Mouse (Mus musculus): ENCODE results near the gene Kcnk10. TPM values are rescaled to one million over a fixed set of nuclear protein-coding genes. Genes with fewer than 3 reads are reported as not detected.

The Kcnk10 gene
- polyA plus RNA-seq, 1 experiment from 2014 or later: not detected

DNA sequence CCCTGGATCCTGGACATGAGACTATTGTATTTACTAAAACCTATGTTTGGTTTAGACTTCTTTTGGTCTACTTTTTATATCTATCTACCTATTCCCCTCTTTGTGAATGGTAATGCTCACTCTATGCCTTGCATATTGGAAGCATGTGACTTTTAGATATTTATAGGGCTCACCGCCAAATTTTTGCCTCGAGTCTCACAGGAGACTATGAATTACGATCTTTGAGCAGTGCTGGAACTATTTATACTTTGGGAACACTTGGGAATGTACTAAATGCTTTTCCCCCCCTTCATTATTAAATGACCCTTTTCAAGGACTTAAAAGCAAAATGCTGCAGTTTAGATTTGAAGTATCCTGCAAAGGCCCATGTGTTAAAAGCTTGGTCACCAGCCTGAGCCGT is 181.5 kb downstream of the Kcnk10 start:
- Histone ChIP-seq H3K9me3 (ENCODE audit: control insufficient read depth, low read length) (no peaks in the 10 kb centered on the region), H3K4me2 (ENCODE audit: low read depth, severe bottlenecking) (no peak overlapping the region), H3K27ac (replicated peaks; ENCODE audit: low read depth, low read length) (no peak overlapping the region), H3K36me3 (ENCODE audit: control insufficient read depth, insufficient read depth, low read length) (no peaks in the 10 kb centered on the region), H3K27me3 (ENCODE audit: control insufficient read depth, insufficient read depth, low read length) (no peaks in the 10 kb centered on the region), H3K4me1 (ENCODE audit: control insufficient read depth, insufficient read depth, low read length) (no peaks in the 10 kb centered on the region), H3K9ac (ENCODE audit: low read length) (no peak overlapping the region), H3K4me3 (ENCODE audit: low read depth, low read length) (no peak overlapping the region)
- no peak for DNase-seq (ENCODE audit: low spot score)
- WGBS: 60% methylated on average over 4 of the region's 4 CpGs
- ATAC-seq (ENCODE audit: insufficient number of reproducible peaks, low FRiP score, low TSS enrichment, low read depth): no peak

DNA sequence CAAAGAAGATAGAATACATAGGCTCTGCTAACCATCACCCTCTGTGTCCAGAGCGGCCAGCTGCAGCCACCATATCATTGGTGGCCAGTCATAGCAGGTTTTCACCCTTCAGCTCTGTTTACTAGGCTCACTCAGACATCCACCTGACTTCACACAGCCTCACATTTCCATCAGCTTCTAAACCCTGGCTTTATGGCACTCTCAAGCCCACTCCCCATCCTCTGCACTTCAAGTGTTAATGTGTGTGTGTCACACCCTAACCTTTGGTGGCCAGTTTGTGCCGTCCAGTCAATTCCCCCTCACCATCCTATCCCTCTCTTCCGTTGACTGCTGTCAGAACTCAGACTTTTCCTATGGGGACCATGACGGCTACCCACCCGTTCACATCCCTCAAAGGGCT is 184.0 kb downstream of the Kcnk10 start:
- H3K36me3 ChIP-seq (ENCODE audit: control insufficient read depth, insufficient read depth, low read length): no peaks in the 10 kb centered on the region
- no peak overlapping the region for H3K4me3 ChIP-seq (ENCODE audit: low read depth, low read length)
- 89% methylated on average over 5 of the region's 5 CpGs for WGBS
- H3K4me2 ChIP-seq (ENCODE audit: low read depth, severe bottlenecking): no peak overlapping the region
- H3K4me1 ChIP-seq (ENCODE audit: control insufficient read depth, insufficient read depth, low read length): no peaks in the 10 kb centered on the region
- H3K9me3 ChIP-seq (ENCODE audit: control insufficient read depth, low read length): no peaks in the 10 kb centered on the region
- ATAC-seq (ENCODE audit: insufficient number of reproducible peaks, low FRiP score, low TSS enrichment, low read depth) (no peak), DNase-seq (ENCODE audit: low spot score) (no peak)
- H3K9ac ChIP-seq (ENCODE audit: low read length): no peak overlapping the region
- no peak overlapping the region for H3K27ac ChIP-seq (replicated peaks; ENCODE audit: low read depth, low read length)
- H3K27me3 ChIP-seq (ENCODE audit: control insufficient read depth, insufficient read depth, low read length): no peaks in the 10 kb centered on the region

DNA sequence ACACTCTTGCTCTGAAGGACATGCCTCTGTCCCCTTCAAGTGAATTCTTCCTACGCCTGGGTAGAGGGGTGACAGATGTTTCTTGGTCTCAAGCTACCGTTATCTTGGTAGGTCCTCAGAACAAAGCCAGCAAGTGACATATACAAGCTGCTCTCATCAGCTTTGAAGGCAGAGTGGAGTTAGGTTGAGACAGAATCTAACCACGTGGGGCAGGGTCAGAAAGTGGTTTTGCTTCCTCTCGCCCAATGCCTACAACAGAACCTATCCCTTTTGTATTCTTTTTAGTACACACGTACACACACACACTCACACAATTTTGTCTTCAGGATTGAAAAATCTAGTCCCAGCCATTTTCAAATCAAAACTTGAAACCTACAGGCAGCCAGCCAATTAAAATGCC is 186.8 kb downstream of the Kcnk10 start:
- Histone ChIP-seq H3K27ac (replicated peaks; ENCODE audit: low read depth, low read length) (no peak overlapping the region), H3K9me3 (ENCODE audit: control insufficient read depth, low read length) (no peaks in the 10 kb centered on the region), H3K4me1 (ENCODE audit: control insufficient read depth, insufficient read depth, low read length) (no peaks in the 10 kb centered on the region), H3K4me3 (ENCODE audit: low read depth, low read length) (no peak overlapping the region), H3K27me3 (ENCODE audit: control insufficient read depth, insufficient read depth, low read length) (no peaks in the 10 kb centered on the region), H3K4me2 (ENCODE audit: low read depth, severe bottlenecking) (no peak overlapping the region), H3K9ac (ENCODE audit: low read length) (no peak overlapping the region), H3K36me3 (ENCODE audit: control insufficient read depth, insufficient read depth, low read length) (no peaks in the 10 kb centered on the region)
- ATAC-seq (ENCODE audit: insufficient number of reproducible peaks, low FRiP score, low TSS enrichment, low read depth) (no peak), DNase-seq (ENCODE audit: low spot score) (no peak)
- WGBS: 85% methylated on average over 5 of the region's 5 CpGs

DNA sequence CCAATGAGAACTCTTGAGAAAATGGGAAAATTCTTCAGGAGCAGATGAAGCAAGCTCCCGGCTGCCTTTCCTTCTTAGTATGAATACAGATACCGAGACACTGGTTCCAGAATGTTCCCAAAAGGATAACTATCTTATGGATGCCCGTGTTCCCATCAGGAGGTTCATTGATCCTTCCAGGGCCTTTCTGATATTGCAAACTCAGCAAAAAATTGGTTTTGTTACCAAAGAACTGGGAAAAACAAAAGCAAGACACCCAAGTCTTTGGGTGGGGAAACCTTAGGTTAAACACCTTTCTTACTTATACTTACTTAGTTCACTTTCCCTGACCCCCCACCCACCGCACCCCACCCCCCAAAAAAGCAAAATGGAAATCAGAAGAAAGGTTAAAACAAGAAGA is 188.5 kb downstream of the Kcnk10 start:
- H3K27me3 ChIP-seq (ENCODE audit: control insufficient read depth, insufficient read depth, low read length): no peaks in the 10 kb centered on the region
- no peak overlapping the region for H3K4me3 ChIP-seq (ENCODE audit: low read depth, low read length)
- no peaks in the 10 kb centered on the region for H3K9me3 ChIP-seq (ENCODE audit: control insufficient read depth, low read length)
- H3K27ac ChIP-seq (replicated peaks; ENCODE audit: low read depth, low read length): no peak overlapping the region
- no peak overlapping the region for H3K9ac ChIP-seq (ENCODE audit: low read length)
- DNase-seq (ENCODE audit: low spot score) (no peak), ATAC-seq (ENCODE audit: insufficient number of reproducible peaks, low FRiP score, low TSS enrichment, low read depth) (no peak)
- H3K36me3 ChIP-seq (ENCODE audit: control insufficient read depth, insufficient read depth, low read length): no peaks in the 10 kb centered on the region
- 94% methylated on average over 4 of the region's 4 CpGs for WGBS
- no peaks in the 10 kb centered on the region for H3K4me1 ChIP-seq (ENCODE audit: control insufficient read depth, insufficient read depth, low read length)
- no peak overlapping the region for H3K4me2 ChIP-seq (ENCODE audit: low read depth, severe bottlenecking)

Other genes starting within 250 kb of the Kcnk10 start
- gene Spata7, start 49.8 kb upstream of the Kcnk10 start, polyA plus RNA-seq (2014; fragmentation: Nextera tagmentation; extraction: Ambion mirVana): 25.5 and 26.1 TPM in 2 replicates
- 6.2 and 6.5 TPM in 2 replicates for gene Ptpn21, start 159.1 kb upstream of the Kcnk10 start, polyA plus RNA-seq (2014; fragmentation: Nextera tagmentation; extraction: Ambion mirVana)
- gene Zc3h14, start 168.7 kb upstream of the Kcnk10 start, polyA plus RNA-seq (2014; fragmentation: Nextera tagmentation; extraction: Ambion mirVana): 158 and 170 TPM in 2 replicates

All from limb, embryonic 11.5 days (tissue).